Mouse (Mus musculus) midbrain, embryonic 16.5 days (tissue): Measurements from ENCODE around the gene Pmm2. TPM values are rescaled to one million over a fixed set of nuclear protein-coding genes. Genes with fewer than 3 reads are reported as not detected.

Source experiments
- ATAC-seq: fragments of 200-750 bp; cut with Nextera tagmentation; 2 replicates; pipeline ENCODE4 v1.8.0; 2017; ENCODE audit warnings: moderate TSS enrichment
- H3K27ac ChIP-seq: fragments of 300-500 bp; sonication (generic); 2 replicates; pipeline ENCODE4 v1.5.1; 2014; ENCODE audit warnings: mild to moderate bottlenecking, low read length, mixed read lengths
- H3K27me3 ChIP-seq: fragments of 300-500 bp; sonication (generic); 2 replicates; pipeline ENCODE4 v1.6.1; 2014; ENCODE audit warnings: low read depth, low read length, mixed read lengths; ENCODE audit not compliant: control insufficient read depth, insufficient read depth
- H3K36me3 ChIP-seq: fragments of 300-500 bp; sonication (generic); 2 replicates; pipeline ENCODE4 v1.6.1; 2014; ENCODE audit warnings: mild to moderate bottlenecking, low read length, moderate library complexity, mixed read lengths; ENCODE audit not compliant: control insufficient read depth, insufficient read depth
- H3K4me1 ChIP-seq: fragments of 300-500 bp; sonication (generic); 2 replicates; pipeline ENCODE4 v1.6.1; 2014; ENCODE audit warnings: mild to moderate bottlenecking, low read length, mixed read lengths; ENCODE audit not compliant: control insufficient read depth, insufficient read depth
- H3K4me2 ChIP-seq: fragments of 300-500 bp; sonication (generic); 2 replicates; pipeline ENCODE4 v1.6.1; 2014; ENCODE audit warnings: mild to moderate bottlenecking, low read length, mixed read lengths
- H3K4me3 ChIP-seq: fragments of 300-500 bp; sonication (generic); 2 replicates; pipeline ENCODE4 v1.5.1; 2014; ENCODE audit warnings: low read depth, mild to moderate bottlenecking, low read length, moderate library complexity, mixed read lengths
- H3K9ac ChIP-seq: fragments of 300-500 bp; sonication (generic); 2 replicates; pipeline ENCODE4 v1.6.1; 2014; ENCODE audit warnings: low read depth, low read length, mixed read lengths
- H3K9me3 ChIP-seq: fragments of 300-500 bp; sonication (generic); replicated peaks from 2 replicates; pipeline ENCODE4 v1.6.1; 2014; ENCODE audit warnings: mild to moderate bottlenecking, low read length, mixed read lengths; ENCODE audit not compliant: control insufficient read depth, poor library complexity, severe bottlenecking
- WGBS: fragments of 180-500 bp; shearing (Covaris S2); extraction: QIAGEN DNeasy Blood & Tissue Kit; methylation state at CpG from one replicate; pipeline ENCODE4 v1.1.7; 2014; 5-methylcytosine and 5-hydroxymethylcytosine counted together
- polyA plus RNA-seq: library from polyadenylated mRNA; unstranded; fragments of >200 nt; fragmentation: Nextera tagmentation; extraction: Ambion mirVana; gene quantifications from 2 replicates; pipeline ENCODE4 v1.2.1, GENCODE M21; 2015

The Pmm2 gene
- polyA plus RNA-seq, 1 experiment from 2014 or later = 33.7 TPM

GRCm38 (mm10) chr16:8672350-8672687 is 34.8 kb downstream of the Pmm2 start:
- Histone ChIP-seq H3K4me3 (peak overlapping the region; percentile 83), H3K9ac (peak overlapping the region; percentile 80), H3K4me2 (peak overlapping the region; percentile 84), H3K27me3 (no peaks in the 10 kb centered on the region), H3K27ac (peak overlapping the region; percentile 74), H3K4me1 (peaks cover 36% of the 10 kb centered on the region), H3K36me3 (no peaks in the 10 kb centered on the region), H3K9me3 (no peaks in the 10 kb centered on the region)
- 0% methylated on average over 18 of the region's 18 CpGs for whole genome bisulfite sequencing
- no peak for ATAC-seq

GRCm38 (mm10) chr16:8672811-8673210 is 35.3 kb downstream of the Pmm2 start:
- H3K4me2 ChIP-seq = peak overlapping the region; percentile 84
- no peak overlapping the region for H3K9ac ChIP-seq
- peaks cover 31% of the 10 kb centered on the region for H3K4me1 ChIP-seq
- H3K27ac ChIP-seq = no peak overlapping the region
- peak overlapping the region; percentile 83; the same call in 1 of the 2 replicates for H3K4me3 ChIP-seq
- no peak for ATAC-seq
- H3K36me3 ChIP-seq = no peaks in the 10 kb centered on the region
- H3K27me3 ChIP-seq = no peaks in the 10 kb centered on the region
- H3K9me3 ChIP-seq = no peaks in the 10 kb centered on the region

GRCm38 (mm10) chr16:8673343-8673742 is 35.9 kb downstream of the Pmm2 start:
- H3K9ac ChIP-seq = no peak overlapping the region
- WGBS = 72% methylated on average over 6 of the region's 6 CpGs

GRCm38 (mm10) chr16:8674165-8674564 is 36.7 kb downstream of the Pmm2 start:
- H3K9ac ChIP-seq = no peak overlapping the region
- no peak overlapping the region for H3K27ac ChIP-seq
- H3K4me3 ChIP-seq = no peak overlapping the region
- WGBS = 2% methylated on average over 8 of the region's 8 CpGs
- H3K9me3 ChIP-seq = no peaks in the 10 kb centered on the region
- no peak for ATAC-seq
- no peak overlapping the region for H3K4me2 ChIP-seq
- H3K36me3 ChIP-seq = no peaks in the 10 kb centered on the region
- no peaks in the 10 kb centered on the region for H3K27me3 ChIP-seq
- H3K4me1 ChIP-seq = peaks cover 19% of the 10 kb centered on the region

More at GRCm38 (mm10) chr16:8673343-8673742, 35.9 kb downstream of the Pmm2 start:
- Histone ChIP-seq H3K4me1 (peaks cover 27% of the 10 kb centered on the region), H3K27ac (no peak overlapping the region), H3K27me3 (no peaks in the 10 kb centered on the region), H3K9me3 (no peaks in the 10 kb centered on the region), H3K36me3 (no peaks in the 10 kb centered on the region), H3K4me2 (no peak overlapping the region), H3K4me3 (no peak overlapping the region)
- no peak for ATAC-seq

GRCm38 (mm10) chr16:8675559-8675958 is 38.1 kb downstream of the Pmm2 start:
- Histone ChIP-seq H3K36me3 (no peaks in the 10 kb centered on the region), H3K4me1 (peaks cover 5% of the 10 kb centered on the region), H3K27ac (no peak overlapping the region), H3K9me3 (no peaks in the 10 kb centered on the region), H3K27me3 (no peaks in the 10 kb centered on the region), H3K9ac (no peak overlapping the region), H3K4me3 (no peak overlapping the region), H3K4me2 (no peak overlapping the region)
- no peak for ATAC-seq
- 88% methylated on average over 8 of the region's 8 CpGs for WGBS

GRCm38 (mm10) chr16:8676228-8676627 is 38.8 kb downstream of the Pmm2 start:
- Histone ChIP-seq H3K4me1 (peaks cover 3% of the 10 kb centered on the region; the same call in 1 of the 2 replicates), H3K27ac (no peak overlapping the region), H3K4me3 (no peak overlapping the region), H3K27me3 (no peaks in the 10 kb centered on the region), H3K4me2 (no peak overlapping the region), H3K36me3 (no peaks in the 10 kb centered on the region), H3K9ac (no peak overlapping the region), H3K9me3 (no peaks in the 10 kb centered on the region)
- ATAC-seq = no peak
- 85% methylated on average over 2 of the region's 2 CpGs for WGBS

- Histone ChIP-seq H3K36me3 (no peaks in the 10 kb centered on the region), H3K9ac (no peak overlapping the region)
- 56% methylated on average over 4 of the region's 4 CpGs for WGBS
Observed at GRCm38 (mm10) chr16:8676800-8677199, 39.3 kb downstream of the Pmm2 start.

GRCm38 (mm10) chr16:8678035-8678434 is 40.6 kb downstream of the Pmm2 start:
- H3K9me3 ChIP-seq = no peaks in the 10 kb centered on the region
- no peaks in the 10 kb centered on the region for H3K36me3 ChIP-seq
- no peak overlapping the region for H3K9ac ChIP-seq
- H3K27ac ChIP-seq = no peak overlapping the region
- no peak overlapping the region for H3K4me3 ChIP-seq
- 47% methylated on average over 5 of the region's 5 CpGs for WGBS
- no peak for ATAC-seq
- no peaks in the 10 kb centered on the region for H3K4me1 ChIP-seq
- no peaks in the 10 kb centered on the region for H3K27me3 ChIP-seq
- H3K4me2 ChIP-seq = no peak overlapping the region

More at GRCm38 (mm10) chr16:8676800-8677199, 39.3 kb downstream of the Pmm2 start:
- no peak overlapping the region for H3K4me3 ChIP-seq
- ATAC-seq = no peak
- H3K4me1 ChIP-seq = peaks cover 3% of the 10 kb centered on the region; the same call in 1 of the 2 replicates
- no peaks in the 10 kb centered on the region for H3K27me3 ChIP-seq
- no peak overlapping the region for H3K27ac ChIP-seq
- no peak overlapping the region for H3K4me2 ChIP-seq
- H3K9me3 ChIP-seq = no peaks in the 10 kb centered on the region

GRCm38 (mm10) chr16:8678676-8679075 is 41.2 kb downstream of the Pmm2 start:
- WGBS = 87% methylated on average over 4 of the region's 4 CpGs

More at GRCm38 (mm10) chr16:8678676-8679075, 41.2 kb downstream of the Pmm2 start:
- H3K4me3 ChIP-seq = no peak overlapping the region
- no peak overlapping the region for H3K4me2 ChIP-seq
- H3K9ac ChIP-seq = no peak overlapping the region
- H3K36me3 ChIP-seq = no peaks in the 10 kb centered on the region
- no peak for ATAC-seq
- no peaks in the 10 kb centered on the region for H3K4me1 ChIP-seq
- H3K27me3 ChIP-seq = no peaks in the 10 kb centered on the region
- H3K27ac ChIP-seq = no peak overlapping the region
- H3K9me3 ChIP-seq = no peaks in the 10 kb centered on the region
